Mouse (Mus musculus) kidney, embryonic 14.5 days (tissue): Measurements from ENCODE around the gene Mllt6. TPM values are rescaled to one million over a fixed set of nuclear protein-coding genes. Genes with fewer than 3 reads are reported as not detected.
"Not testable (repeated sequence)": the region's sequence is repeated elsewhere in the genome, so short reads cannot be mapped to it uniquely, and the experiment has no call there.

Experiments used
- ATAC-seq: fragments of 200-750 bp; cut with Nextera tagmentation; 2 replicates; pipeline ENCODE4 v1.8.0; 2017; ENCODE audit warnings: moderate number of reproducible peaks, mild to moderate bottlenecking, moderate TSS enrichment, moderate library complexity; ENCODE audit not compliant: low FRiP score, low TSS enrichment
- H3K27ac ChIP-seq: fragments of 300-500 bp; sonication (generic); 2 replicates; pipeline ENCODE4 v1.5.1; 2014; ENCODE audit warnings: low read depth, mild to moderate bottlenecking, low read length, moderate library complexity, mixed read lengths
- H3K27me3 ChIP-seq: fragments of 300-500 bp; sonication (generic); 2 replicates; pipeline ENCODE4 v1.6.1; 2014; ENCODE audit warnings: mild to moderate bottlenecking, low read length; ENCODE audit not compliant: control insufficient read depth, insufficient read depth
- H3K36me3 ChIP-seq: fragments of 300-500 bp; sonication (generic); 2 replicates; pipeline ENCODE4 v1.6.1; 2014; ENCODE audit warnings: low read length, mixed read lengths; ENCODE audit not compliant: control insufficient read depth, insufficient read depth
- H3K4me1 ChIP-seq: fragments of 300-500 bp; sonication (generic); 2 replicates; pipeline ENCODE4 v1.6.1; 2014; ENCODE audit warnings: low read length, mixed read lengths; ENCODE audit not compliant: control insufficient read depth, insufficient read depth
- H3K4me2 ChIP-seq: fragments of 300-500 bp; sonication (generic); replicated peaks from 2 replicates; pipeline ENCODE4 v1.6.1; 2014; ENCODE audit warnings: low read depth, mild to moderate bottlenecking, low read length
- H3K4me3 ChIP-seq: fragments of 300-500 bp; sonication (generic); 2 replicates; pipeline ENCODE4 v1.5.1; 2014; ENCODE audit warnings: mild to moderate bottlenecking, low read length
- H3K9ac ChIP-seq: fragments of 300-500 bp; sonication (generic); 2 replicates; pipeline ENCODE4 v1.6.1; 2014; ENCODE audit warnings: low read depth, mild to moderate bottlenecking, low read length, moderate library complexity
- H3K9me3 ChIP-seq: fragments of 300-500 bp; sonication (generic); 2 replicates; pipeline ENCODE4 v1.6.1; 2016; ENCODE audit warnings: low read length; ENCODE audit not compliant: control insufficient read depth
- WGBS: fragments of 180-500 bp; shearing (Covaris S2); extraction: QIAGEN DNeasy Blood & Tissue Kit; methylation state at CpG from one replicate; pipeline ENCODE4 v1.1.7; 2014; 5-methylcytosine and 5-hydroxymethylcytosine counted together
- polyA plus RNA-seq: library from polyadenylated mRNA; unstranded; fragments of >200 nt; fragmentation: Nextera tagmentation; extraction: Ambion mirVana; gene quantifications from 2 replicates; pipeline ENCODE4 v1.2.1, GENCODE M21; 2014

The Mllt6 gene
- polyA plus RNA-seq, 1 experiment from 2014 or later = 5.7 TPM

DNA sequence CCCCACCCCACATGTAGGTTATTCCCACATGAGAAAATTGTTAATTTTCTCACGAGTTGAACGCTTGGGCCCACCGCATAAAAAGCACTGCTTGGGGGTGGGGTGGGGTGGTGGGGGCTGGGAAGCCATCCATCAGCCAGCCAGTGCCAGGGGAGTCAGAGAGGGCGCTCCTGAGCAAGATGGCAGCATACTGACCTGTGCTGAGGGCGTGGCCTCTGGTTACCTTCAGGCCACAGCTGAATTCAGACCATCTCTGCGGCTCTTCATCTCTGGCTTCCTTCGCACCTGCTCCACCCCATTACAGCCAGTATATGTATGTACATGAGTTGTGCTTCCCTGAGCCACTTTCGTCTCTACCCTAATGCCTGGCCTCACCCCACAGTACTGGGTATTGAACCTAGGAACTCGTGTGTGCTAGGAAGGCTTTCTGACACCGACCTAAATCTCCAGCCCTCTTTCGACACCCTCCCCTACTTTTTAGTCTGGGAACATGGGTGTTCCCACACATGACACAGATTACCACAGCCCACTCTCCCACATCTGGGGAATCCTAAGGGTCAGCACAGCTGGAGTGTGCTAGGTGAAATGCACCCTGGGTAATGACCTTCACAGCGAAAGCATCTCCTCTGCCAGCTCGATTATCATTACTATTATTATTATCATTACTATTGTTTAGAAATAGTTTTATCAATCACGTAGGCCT is 6.8 kb upstream of the Mllt6 start:
- WGBS = 79% methylated on average over 14 of the region's 14 CpGs
- peaks cover under 1% of the 10 kb centered on the region; the same call in 1 of the 2 replicates for H3K27me3 ChIP-seq
- ATAC-seq = no peak

DNA sequence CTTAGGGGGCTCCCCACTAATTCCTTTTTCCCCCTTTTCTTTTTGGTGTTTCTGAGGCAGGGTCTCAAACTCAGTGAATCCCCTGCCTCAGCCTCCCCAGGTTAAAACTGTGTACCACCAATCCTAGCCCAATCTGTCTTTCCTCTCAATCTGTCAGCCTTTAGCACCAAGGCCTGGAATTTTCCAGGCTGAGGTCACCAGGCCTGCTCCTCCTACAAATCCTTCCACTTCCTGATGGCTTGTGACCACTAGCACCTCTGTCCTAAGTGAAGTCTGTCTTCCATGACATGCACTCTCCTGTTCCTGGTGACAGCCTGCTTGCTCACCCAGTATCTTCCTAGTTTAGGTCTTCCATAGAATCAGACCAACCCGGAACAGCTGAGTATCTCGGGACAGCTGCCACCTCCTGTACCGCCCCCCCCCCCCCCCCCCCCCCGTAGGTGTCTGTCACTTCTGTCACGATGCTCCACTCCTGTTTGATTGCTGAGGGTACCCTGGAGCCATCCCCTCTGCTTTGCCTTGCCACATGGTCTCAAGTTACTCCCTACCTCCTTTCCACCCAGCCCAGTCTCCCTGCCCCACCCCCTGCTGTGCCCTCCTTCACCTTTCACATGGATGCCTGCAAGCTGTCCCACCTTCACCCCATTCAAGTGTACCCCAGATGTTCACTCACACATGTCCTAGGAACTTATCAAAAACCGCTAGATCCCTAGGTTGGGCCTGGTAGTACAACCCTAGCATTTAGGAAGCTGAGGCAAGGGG is 5.8 kb upstream of the Mllt6 start:
- no peak overlapping the region for H3K4me3 ChIP-seq
- no peak overlapping the region for H3K9ac ChIP-seq
- peaks cover 2% of the 10 kb centered on the region; the same call in 1 of the 2 replicates for H3K27me3 ChIP-seq
- H3K36me3 ChIP-seq = no peaks in the 10 kb centered on the region
- peaks cover 33% of the 10 kb centered on the region for H3K4me1 ChIP-seq
- H3K9me3 ChIP-seq = no peaks in the 10 kb centered on the region
- no peak overlapping the region for H3K4me2 ChIP-seq
- ATAC-seq = no peak
- 53% methylated on average over 3 of the region's 6 CpGs for WGBS
- H3K27ac ChIP-seq = no peak overlapping the region

More for the DNA sequence above, 6.8 kb upstream of the Mllt6 start:
- Histone ChIP-seq H3K4me3 (no peak overlapping the region), H3K9me3 (no peaks in the 10 kb centered on the region), H3K27ac (no peak overlapping the region), H3K36me3 (no peaks in the 10 kb centered on the region), H3K9ac (no peak overlapping the region), H3K4me1 (peaks cover 23% of the 10 kb centered on the region), H3K4me2 (no peak overlapping the region)

DNA sequence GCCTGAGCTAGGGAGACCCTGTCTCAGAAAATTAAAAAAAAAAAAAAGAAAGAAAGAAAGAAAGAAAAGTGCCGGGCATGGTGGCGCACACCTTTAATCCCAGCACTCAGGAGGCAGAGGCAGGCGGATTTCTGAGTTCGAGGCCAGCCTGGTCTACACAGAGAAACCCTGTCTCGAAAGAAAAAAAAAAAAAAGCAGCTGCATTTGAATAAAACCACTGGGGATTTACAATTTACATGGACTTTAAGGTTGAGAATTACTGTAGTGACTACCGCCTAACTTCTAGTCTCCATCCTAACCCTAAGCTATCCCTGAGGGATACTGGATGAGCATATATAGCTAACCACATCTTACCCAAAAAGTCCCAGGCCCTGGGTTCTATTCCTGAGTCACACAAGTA is 5.2 kb upstream of the Mllt6 start:
- H3K9me3 ChIP-seq, H3K4me3 ChIP-seq, H3K4me2 ChIP-seq, H3K9ac ChIP-seq, ATAC-seq, H3K27me3 ChIP-seq, H3K27ac ChIP-seq, H3K36me3 ChIP-seq: not testable (repeated sequence)
- H3K4me1 ChIP-seq = peaks cover 36% of the 10 kb centered on the region
- WGBS = 90% methylated on average over 6 of the region's 6 CpGs

DNA sequence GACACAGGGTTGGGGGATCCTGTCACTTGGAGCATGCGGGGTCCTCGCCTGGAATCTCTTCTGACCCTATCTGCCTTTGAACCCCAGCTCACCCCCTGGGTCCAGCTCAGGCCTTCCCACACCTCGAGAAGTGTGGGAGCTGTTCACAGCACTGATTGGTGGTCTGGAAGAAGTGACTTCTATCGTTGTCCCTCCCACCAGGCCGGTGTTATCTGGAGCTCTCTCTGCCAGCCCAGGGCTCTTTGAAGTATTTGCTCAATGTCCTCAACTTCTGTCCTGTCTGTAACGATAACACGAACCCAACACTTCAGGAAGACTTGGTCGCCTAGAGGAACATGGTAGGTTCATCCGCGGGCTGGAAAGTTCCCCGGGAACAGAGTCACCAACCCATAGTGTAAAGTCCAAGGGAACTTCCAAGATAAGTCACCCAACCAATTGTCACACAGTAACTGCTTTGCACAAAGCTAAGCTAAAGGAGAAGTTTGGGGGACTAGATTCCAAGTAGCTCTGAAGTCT is 4.4 kb upstream of the Mllt6 start:
- Histone ChIP-seq H3K27me3 (peaks cover 2% of the 10 kb centered on the region; the same call in 1 of the 2 replicates), H3K4me3 (no peak overlapping the region), H3K36me3 (no peaks in the 10 kb centered on the region), H3K4me1 (peaks cover 36% of the 10 kb centered on the region), H3K4me2 (peak overlapping the region; percentile 89; the same call in 1 of the 2 replicates), H3K9ac (peak overlapping the region; percentile 9; the same call in 1 of the 2 replicates), H3K9me3 (no peaks in the 10 kb centered on the region), H3K27ac (no peak overlapping the region)
- 59% methylated on average over 11 of the region's 11 CpGs for WGBS
- no peak for ATAC-seq

DNA sequence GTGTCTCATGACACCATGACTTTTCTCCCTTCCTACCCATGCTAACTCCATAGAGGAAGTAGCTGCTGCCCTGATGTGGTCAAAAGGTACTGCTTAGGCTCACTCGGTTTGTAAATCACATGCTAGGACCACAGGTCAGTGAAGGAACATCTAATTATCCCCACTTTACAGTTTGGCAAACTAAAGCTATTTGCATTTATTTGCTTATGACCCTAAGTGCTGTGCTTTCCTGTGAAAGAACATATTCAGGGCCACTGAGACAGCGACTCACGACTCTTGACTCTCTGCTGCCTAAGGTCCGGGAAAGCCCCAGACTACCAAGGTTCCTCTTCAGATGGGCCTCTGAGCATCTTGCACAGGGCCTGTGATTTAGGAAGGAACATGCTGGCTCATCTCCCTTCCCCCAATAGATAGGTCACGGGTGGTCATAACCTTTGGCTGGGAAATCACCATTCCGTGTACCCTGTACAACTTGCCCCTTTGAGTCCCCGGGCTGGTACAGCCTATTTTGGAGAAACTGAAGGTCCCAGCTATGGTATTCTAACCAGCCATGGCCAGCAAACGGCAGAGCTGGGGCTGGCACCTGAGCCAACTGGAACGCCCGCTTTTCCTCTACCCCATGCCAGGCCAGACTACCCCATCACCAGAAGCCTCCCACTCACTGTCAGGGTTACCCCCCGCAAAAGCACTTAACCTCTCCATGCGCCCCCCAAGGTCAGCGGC is 3.8 kb upstream of the Mllt6 start:
- Histone ChIP-seq H3K27me3 (peaks cover 2% of the 10 kb centered on the region; the same call in 1 of the 2 replicates), H3K4me3 (peak overlapping the region; percentile 66), H3K9me3 (no peaks in the 10 kb centered on the region), H3K9ac (peak overlapping the region; percentile 74), H3K4me2 (peak overlapping the region; percentile 89), H3K4me1 (peaks cover 36% of the 10 kb centered on the region), H3K36me3 (no peaks in the 10 kb centered on the region), H3K27ac (peak overlapping the region; percentile 74)
- no peak for ATAC-seq
- WGBS = 7% methylated on average over 13 of the region's 13 CpGs

DNA sequence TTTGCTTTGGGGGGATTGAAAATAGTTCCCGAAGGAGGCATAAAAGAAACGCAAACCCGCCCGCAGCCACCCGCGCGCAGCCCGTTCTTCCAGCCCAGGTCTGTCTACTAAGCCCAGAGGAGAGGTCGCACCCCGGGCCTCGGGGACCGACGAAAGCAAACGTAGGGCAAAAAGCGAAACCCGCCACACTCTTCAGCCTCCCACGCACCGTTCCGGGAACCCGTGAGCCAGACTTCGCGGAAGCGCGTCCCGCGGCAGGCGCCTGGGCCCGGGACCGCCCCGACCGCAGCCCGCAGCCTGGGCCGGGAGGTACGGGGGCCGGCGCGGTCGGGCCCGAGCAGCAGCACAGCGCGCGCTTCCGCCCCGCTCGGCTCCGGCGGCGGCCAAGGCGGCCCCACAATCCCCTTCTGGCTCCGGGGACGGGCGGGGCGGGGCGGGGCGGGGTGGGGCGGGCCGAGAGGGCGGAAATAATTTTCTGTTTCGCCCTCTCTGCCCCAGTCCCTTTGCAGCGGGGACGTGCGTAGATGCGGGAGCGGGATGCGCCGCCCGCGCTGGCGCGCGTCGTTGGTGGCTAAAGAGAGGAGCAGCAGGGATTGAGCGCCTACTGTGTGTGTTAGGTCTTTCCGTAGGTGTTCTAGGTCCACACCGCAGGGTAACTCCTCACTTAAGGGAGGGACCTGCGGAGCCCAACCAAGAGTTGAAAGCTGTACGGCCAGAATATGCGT is 3.1 kb upstream of the Mllt6 start:
- H3K9me3 ChIP-seq = no peaks in the 10 kb centered on the region
- H3K4me2 ChIP-seq = peak overlapping the region; percentile 89
- ATAC-seq = peak; percentile 61
- H3K36me3 ChIP-seq = no peaks in the 10 kb centered on the region
- peaks cover 2% of the 10 kb centered on the region; the same call in 1 of the 2 replicates for H3K27me3 ChIP-seq
- peak overlapping the region; percentile 74 for H3K27ac ChIP-seq
- peak overlapping the region; percentile 74 for H3K9ac ChIP-seq
- H3K4me3 ChIP-seq = peak overlapping the region; percentile 66
- H3K4me1 ChIP-seq = peaks cover 44% of the 10 kb centered on the region
- under 1% methylated on average over 62 of the region's 78 CpGs for WGBS

DNA sequence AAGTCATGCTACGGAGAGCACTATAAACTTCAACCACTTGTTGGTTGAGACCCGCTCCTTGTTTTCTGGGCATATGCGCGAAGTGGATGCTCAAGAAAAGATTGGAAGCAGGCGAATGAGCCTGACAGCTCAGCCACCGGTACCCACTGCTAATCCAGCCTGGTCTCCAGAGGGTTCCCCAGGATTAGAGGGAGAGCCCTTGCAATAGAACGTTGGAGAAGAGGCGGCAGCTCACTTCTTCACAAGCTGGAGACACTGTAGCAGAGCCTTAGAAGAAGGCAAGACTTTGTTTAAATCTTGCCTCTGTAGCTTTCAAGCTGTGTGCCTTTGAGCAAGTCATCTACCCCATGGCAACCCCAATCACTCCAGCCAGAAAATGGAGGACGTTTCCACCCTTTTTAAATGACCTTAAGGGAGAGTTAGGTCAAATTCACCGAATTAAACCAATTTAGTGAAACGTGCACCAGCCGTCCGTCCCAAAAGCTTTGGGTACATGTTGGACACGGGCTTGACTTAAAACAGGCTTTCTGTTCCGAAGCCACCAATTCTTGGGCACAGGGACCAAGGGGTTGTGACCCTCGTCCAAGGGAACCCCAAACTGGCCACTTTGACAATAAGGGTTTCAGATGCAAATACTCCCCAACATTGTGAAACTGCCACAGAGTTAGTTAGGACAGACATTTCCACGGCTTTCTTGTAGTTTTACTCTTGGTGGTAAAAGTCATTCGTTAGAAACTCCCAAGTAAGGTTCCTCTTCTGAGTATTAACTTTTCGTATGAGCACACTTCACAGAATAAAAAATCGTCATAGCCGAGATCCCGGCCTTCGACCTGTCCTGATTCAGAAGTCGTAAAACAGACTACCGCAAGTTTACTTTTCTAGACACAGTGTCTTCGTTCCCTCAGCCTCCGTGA is 2.2 kb upstream of the Mllt6 start:
- no peak for ATAC-seq

More for the DNA sequence above, 2.2 kb upstream of the Mllt6 start:
- Histone ChIP-seq H3K4me2 (peak overlapping the region; percentile 89), H3K4me1 (peaks cover 45% of the 10 kb centered on the region), H3K27ac (peak overlapping the region; percentile 91; the same call in 1 of the 2 replicates), H3K27me3 (peaks cover 2% of the 10 kb centered on the region; the same call in 1 of the 2 replicates), H3K4me3 (peak overlapping the region; percentile 90), H3K36me3 (peaks cover 7% of the 10 kb centered on the region; the same call in 1 of the 2 replicates), H3K9ac (peak overlapping the region; percentile 74), H3K9me3 (no peaks in the 10 kb centered on the region)
- WGBS = 2% methylated on average over 27 of the region's 27 CpGs
